Mouse (Mus musculus): ENCODE results near the gene Cldn1. TPM values are rescaled to one million over a fixed set of nuclear protein-coding genes. Genes with fewer than 3 reads are reported as not detected.
A peak's percentile ranks its signal among the peaks of the same experiment; 100 is the strongest.

Gene Cldn1
- polyA plus RNA-seq, 1 experiment from 2014 or later, result 2.4 TPM

DNA sequence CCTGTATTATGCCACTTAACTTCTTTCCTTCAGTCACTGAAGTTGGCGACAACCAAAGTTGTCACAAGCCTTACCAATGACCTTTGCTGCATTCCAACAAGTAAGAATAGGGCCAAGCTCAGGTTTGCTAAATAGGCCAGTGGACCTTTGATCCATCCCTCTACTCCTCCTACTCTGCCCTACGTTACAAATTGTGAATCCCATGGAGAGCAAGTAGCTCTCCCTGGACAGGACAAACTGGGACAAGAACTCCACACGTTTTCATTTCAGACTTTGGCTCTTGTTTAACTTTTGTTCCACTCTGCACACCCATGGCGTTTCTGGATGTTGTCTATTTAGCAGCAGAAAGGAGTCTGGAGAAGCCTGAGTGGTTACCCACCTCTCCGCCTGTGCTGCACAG lies 3.5 kb downstream of the Cldn1 start:
- Histone ChIP-seq H3K4me3 (no peak overlapping the region), H3K4me1 (replicated peaks) (peaks cover 6% of the 10 kb centered on the region), H3K36me3 (no peaks in the 10 kb centered on the region), H3K27me3 (0 out of 2 replicates have a peak, but pooled peaks cover 4% of the 10 kb centered on the region), H3K27ac (no peak overlapping the region), H3K9ac (no peak overlapping the region), H3K9me3 (replicated peaks) (no peaks in the 10 kb centered on the region), H3K4me2 (no peak overlapping the region)
- WGBS, result 73% methylated on average over 5 of the region's 5 CpGs
- ATAC-seq (replicated peaks; ENCODE audit: insufficient number of reproducible peaks, insufficient read depth, low FRiP score, low read depth), result no peak

DNA sequence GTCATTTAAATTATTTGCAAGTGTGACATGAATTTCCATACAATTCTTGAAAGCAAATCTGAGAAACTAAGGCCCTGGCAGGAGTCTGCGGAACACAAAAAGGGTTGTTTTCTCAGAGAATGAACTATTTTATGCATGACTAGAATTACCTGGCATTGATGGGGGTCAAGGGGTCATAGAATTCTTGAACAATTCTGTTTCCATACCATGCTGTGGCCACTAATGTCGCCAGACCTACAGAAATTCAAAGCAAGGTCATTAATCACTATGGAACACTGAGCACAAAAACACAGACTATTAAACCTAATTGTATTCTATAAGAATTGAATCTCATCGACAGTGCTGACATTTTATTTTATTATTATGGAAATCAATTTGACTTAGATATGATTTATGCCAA lies 10.9 kb downstream of the Cldn1 start:
- ATAC-seq (replicated peaks; ENCODE audit: insufficient number of reproducible peaks, insufficient read depth, low FRiP score, low read depth), result no peak
- Histone ChIP-seq H3K9ac (no peak overlapping the region), H3K36me3 (no peaks in the 10 kb centered on the region), H3K4me2 (no peak overlapping the region), H3K4me3 (no peak overlapping the region), H3K9me3 (replicated peaks) (no peaks in the 10 kb centered on the region), H3K27me3 (no peaks in the 10 kb centered on the region), H3K4me1 (replicated peaks) (no peaks in the 10 kb centered on the region), H3K27ac (no peak overlapping the region)
- 75% methylated on average over 3 of the region's 3 CpGs for WGBS

GRCm38 (mm10) chr16:26359619-26360018 lies 12.0 kb downstream of the Cldn1 start:
- Histone ChIP-seq H3K4me1 (replicated peaks) (no peaks in the 10 kb centered on the region), H3K36me3 (no peaks in the 10 kb centered on the region)

GRCm38 (mm10) chr16:26358898-26359297 lies 12.7 kb downstream of the Cldn1 start:
- H3K27me3 ChIP-seq, result no peaks in the 10 kb centered on the region
- H3K9me3 ChIP-seq (replicated peaks), result no peaks in the 10 kb centered on the region
- H3K27ac ChIP-seq, result no peak overlapping the region
- H3K9ac ChIP-seq, result no peak overlapping the region
- H3K4me3 ChIP-seq, result no peak overlapping the region
- no peak overlapping the region for H3K4me2 ChIP-seq
- WGBS, result 81% methylated on average over 5 of the region's 5 CpGs
- no peaks in the 10 kb centered on the region for H3K36me3 ChIP-seq
- ATAC-seq (replicated peaks; ENCODE audit: insufficient number of reproducible peaks, insufficient read depth, low FRiP score, low read depth), result no peak
- H3K4me1 ChIP-seq (replicated peaks), result no peaks in the 10 kb centered on the region

More at GRCm38 (mm10) chr16:26359619-26360018, 12.0 kb downstream of the Cldn1 start:
- no peak for ATAC-seq (replicated peaks; ENCODE audit: insufficient number of reproducible peaks, insufficient read depth, low FRiP score, low read depth)
- Histone ChIP-seq H3K27ac (no peak overlapping the region), H3K4me2 (no peak overlapping the region), H3K27me3 (no peaks in the 10 kb centered on the region), H3K9me3 (replicated peaks) (no peaks in the 10 kb centered on the region), H3K9ac (no peak overlapping the region), H3K4me3 (no peak overlapping the region)
- WGBS, result 72% methylated on average over 4 of the region's 4 CpGs

- Histone ChIP-seq H3K4me3 (no peak overlapping the region), H3K4me2 (no peak overlapping the region), H3K27ac (no peak overlapping the region), H3K4me1 (replicated peaks) (no peaks in the 10 kb centered on the region), H3K9ac (no peak overlapping the region), H3K27me3 (no peaks in the 10 kb centered on the region), H3K36me3 (no peaks in the 10 kb centered on the region), H3K9me3 (replicated peaks) (no peaks in the 10 kb centered on the region)
- WGBS, result 67% methylated on average over 5 of the region's 5 CpGs
- no peak for ATAC-seq (replicated peaks; ENCODE audit: insufficient number of reproducible peaks, insufficient read depth, low FRiP score, low read depth)
Measured at GRCm38 (mm10) chr16:26357863-26358780, 13.5 kb downstream of the Cldn1 start.

DNA sequence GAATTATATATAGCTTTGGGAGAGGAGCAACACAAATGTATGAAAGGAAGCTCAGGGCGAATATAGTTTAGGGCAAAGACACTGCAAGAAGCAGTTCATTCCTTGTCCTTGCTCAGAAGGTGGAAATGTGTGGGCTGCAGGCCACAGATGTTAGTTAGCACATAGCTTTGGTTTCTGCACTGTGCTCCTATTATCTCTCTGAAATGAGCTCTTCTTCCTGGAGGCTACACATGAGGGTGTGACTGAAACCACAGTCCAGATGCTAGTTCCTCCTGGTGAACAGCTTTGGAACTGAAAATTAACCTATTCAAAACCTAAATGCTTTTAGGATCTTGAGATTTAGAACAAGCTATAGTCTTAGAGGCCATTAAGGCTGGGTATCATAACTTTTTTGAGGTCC lies 16.1 kb downstream of the Cldn1 start:
- no peak overlapping the region for H3K4me2 ChIP-seq
- WGBS, result 72% methylated on average over 1 of the region's 1 CpGs
- H3K4me3 ChIP-seq, result no peak overlapping the region
- H3K9ac ChIP-seq, result no peak overlapping the region
- H3K27me3 ChIP-seq, result no peaks in the 10 kb centered on the region
- ATAC-seq (replicated peaks; ENCODE audit: insufficient number of reproducible peaks, insufficient read depth, low FRiP score, low read depth), result no peak
- no peaks in the 10 kb centered on the region for H3K9me3 ChIP-seq (replicated peaks)
- H3K4me1 ChIP-seq (replicated peaks), result no peaks in the 10 kb centered on the region
- no peaks in the 10 kb centered on the region for H3K36me3 ChIP-seq
- no peak overlapping the region for H3K27ac ChIP-seq

GRCm38 (mm10) chr16:26350786-26351185 lies 20.9 kb downstream of the Cldn1 start:
- no peak for ATAC-seq (replicated peaks; ENCODE audit: insufficient number of reproducible peaks, insufficient read depth, low FRiP score, low read depth)
- 83% methylated on average over 4 of the region's 4 CpGs for WGBS
- Histone ChIP-seq H3K27ac (no peak overlapping the region), H3K4me2 (no peak overlapping the region), H3K27me3 (no peaks in the 10 kb centered on the region), H3K4me1 (replicated peaks) (no peaks in the 10 kb centered on the region), H3K4me3 (no peak overlapping the region), H3K9me3 (replicated peaks) (no peaks in the 10 kb centered on the region), H3K36me3 (no peaks in the 10 kb centered on the region), H3K9ac (no peak overlapping the region)

- Histone ChIP-seq H3K4me2 (no peak overlapping the region), H3K27ac (no peak overlapping the region), H3K27me3 (no peaks in the 10 kb centered on the region), H3K36me3 (no peaks in the 10 kb centered on the region), H3K4me3 (no peak overlapping the region), H3K9ac (no peak overlapping the region), H3K4me1 (replicated peaks) (no peaks in the 10 kb centered on the region), H3K9me3 (replicated peaks) (no peaks in the 10 kb centered on the region)
- ATAC-seq (replicated peaks; ENCODE audit: insufficient number of reproducible peaks, insufficient read depth, low FRiP score, low read depth), result no peak
- 59% methylated on average over 1 of the region's 1 CpGs for WGBS
Measured at GRCm38 (mm10) chr16:26348809-26349208, 22.8 kb downstream of the Cldn1 start.

- Histone ChIP-seq H3K4me2 (no peak overlapping the region), H3K4me1 (replicated peaks) (no peaks in the 10 kb centered on the region), H3K27me3 (no peaks in the 10 kb centered on the region), H3K36me3 (no peaks in the 10 kb centered on the region), H3K4me3 (no peak overlapping the region), H3K27ac (no peak overlapping the region), H3K9me3 (replicated peaks) (no peaks in the 10 kb centered on the region), H3K9ac (no peak overlapping the region)
- peak; percentile 47; the same call in 1 of the 2 replicates for ATAC-seq (replicated peaks; ENCODE audit: insufficient number of reproducible peaks, insufficient read depth, low FRiP score, low read depth)
- WGBS, result 33% methylated on average over 7 of the region's 7 CpGs
Measured at GRCm38 (mm10) chr16:26316281-26316680, 55.4 kb downstream of the Cldn1 start.

- no peak overlapping the region for H3K27ac ChIP-seq
- peak overlapping the region; percentile 27 for H3K4me2 ChIP-seq
- H3K27me3 ChIP-seq, result no peaks in the 10 kb centered on the region
- WGBS, result 37% methylated on average over 13 of the region's 13 CpGs
- H3K9me3 ChIP-seq (replicated peaks), result no peaks in the 10 kb centered on the region
- ATAC-seq (replicated peaks; ENCODE audit: insufficient number of reproducible peaks, insufficient read depth, low FRiP score, low read depth), result no peak
- H3K9ac ChIP-seq, result no peak overlapping the region
- no peaks in the 10 kb centered on the region for H3K36me3 ChIP-seq
- no peaks in the 10 kb centered on the region for H3K4me1 ChIP-seq (replicated peaks)
- no peak overlapping the region for H3K4me3 ChIP-seq
Measured at GRCm38 (mm10) chr16:26314815-26315214, 56.8 kb downstream of the Cldn1 start.

DNA sequence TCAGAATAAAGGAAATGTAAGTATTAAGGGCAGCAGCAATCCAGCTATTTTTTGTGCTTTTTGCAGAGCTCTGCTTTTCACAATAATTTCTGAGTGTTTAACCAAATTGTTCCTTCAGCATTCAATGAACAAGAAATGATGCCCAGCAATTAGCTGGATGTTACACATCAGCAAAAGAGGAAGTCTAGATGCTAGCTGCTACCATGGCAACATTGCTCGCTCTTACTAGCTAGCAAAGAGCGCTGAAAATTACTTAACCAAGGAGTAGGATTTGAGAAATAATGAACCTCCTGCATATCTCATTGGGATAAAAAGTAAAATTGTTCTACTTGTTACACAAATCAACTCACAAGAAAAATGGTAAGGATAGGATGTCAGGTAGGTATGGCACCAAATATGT lies 62.2 kb downstream of the Cldn1 start:
- WGBS, result 86% methylated on average over 2 of the region's 2 CpGs
- Histone ChIP-seq H3K36me3 (no peaks in the 10 kb centered on the region), H3K27ac (no peak overlapping the region), H3K9me3 (replicated peaks) (no peaks in the 10 kb centered on the region), H3K4me1 (replicated peaks) (no peaks in the 10 kb centered on the region), H3K4me2 (no peak overlapping the region), H3K27me3 (no peaks in the 10 kb centered on the region), H3K9ac (no peak overlapping the region), H3K4me3 (no peak overlapping the region)
- ATAC-seq (replicated peaks; ENCODE audit: insufficient number of reproducible peaks, insufficient read depth, low FRiP score, low read depth), result no peak

All from heart, embryonic 15.5 days (tissue).